Mouse (Mus musculus) liver, adult 2 months (tissue): ENCODE results near the gene Lrch4.

Experiments
- CTCF ChIP-seq: fragments of 200-500 bp; IDR thresholded peaks from 2 replicates; pipeline ENCODE4 v1.5.1; 2011; ENCODE audit warnings: low read depth, low read length, control low read depth
- POLR2A ChIP-seq: fragments of 200-500 bp; IDR thresholded peaks from 2 replicates; pipeline ENCODE4 v1.6.1; 2011; ENCODE audit warnings: low read length, control low read depth; ENCODE audit not compliant: insufficient read depth; ENCODE audit errors: extremely low read depth

DNA sequence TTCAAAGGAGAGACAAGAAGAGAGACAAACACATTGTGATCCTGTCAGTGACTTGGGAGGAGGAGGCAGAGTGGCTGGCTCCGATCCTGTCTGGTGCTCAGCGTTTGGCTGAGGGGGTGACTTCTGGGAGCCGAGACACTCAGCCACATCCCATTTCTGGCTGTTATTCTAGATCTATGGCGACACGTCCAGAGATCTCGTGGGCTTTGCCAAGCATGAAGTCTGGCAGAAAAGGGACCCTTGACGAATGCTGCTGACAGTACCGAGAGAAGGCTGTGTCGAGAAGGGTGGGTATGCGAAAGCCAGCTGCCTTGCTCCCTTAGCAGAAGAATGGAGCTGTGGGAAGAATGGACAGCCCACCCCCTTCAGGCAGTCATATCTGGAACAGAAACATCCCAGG is 40.0 kb downstream of the Lrch4 start:
- TF ChIP-seq CTCF (no peak), POLR2A (no peak)
